Mouse (Mus musculus) liver, embryonic 15.5 days (tissue): ENCODE data around the gene Iqcf1. TPM values are rescaled to one million over a fixed set of nuclear protein-coding genes. Genes with fewer than 3 reads are reported as not detected.

Experiments used
- ATAC-seq: fragments of 200-750 bp; cut with Nextera tagmentation; 2 replicates; pipeline ENCODE4 v1.8.0; 2017; ENCODE audit warnings: moderate number of reproducible peaks, mild to moderate bottlenecking, moderate library complexity; ENCODE audit not compliant: insufficient read depth
- H3K27ac ChIP-seq: fragments of 300-500 bp; sonication (generic); replicated peaks from 2 replicates; pipeline ENCODE4 v1.5.1; 2015; ENCODE audit warnings: mild to moderate bottlenecking, inconsistent platforms
- H3K27me3 ChIP-seq: fragments of 300-500 bp; sonication (generic); 2 replicates; pipeline ENCODE4 v1.6.1; 2015; ENCODE audit warnings: mild to moderate bottlenecking, inconsistent platforms
- H3K36me3 ChIP-seq: fragments of 300-500 bp; sonication (generic); replicated peaks from 2 replicates; pipeline ENCODE4 v1.6.1; 2015; ENCODE audit warnings: moderate library complexity, mild to moderate bottlenecking, inconsistent platforms
- H3K4me1 ChIP-seq: fragments of 300-500 bp; sonication (generic); replicated peaks from 2 replicates; pipeline ENCODE4 v1.6.1; 2015; ENCODE audit warnings: inconsistent platforms
- H3K4me2 ChIP-seq: fragments of 300-500 bp; sonication (generic); 2 replicates; pipeline ENCODE4 v1.6.1; 2015; ENCODE audit warnings: moderate library complexity, mild to moderate bottlenecking, inconsistent platforms
- H3K4me3 ChIP-seq: fragments of 300-500 bp; sonication (generic); replicated peaks from 2 replicates; pipeline ENCODE4 v1.5.1; 2015; ENCODE audit warnings: mild to moderate bottlenecking, inconsistent platforms
- H3K9ac ChIP-seq: fragments of 300-500 bp; sonication (generic); 2 replicates; pipeline ENCODE4 v1.6.1; 2015; ENCODE audit warnings: moderate library complexity, mild to moderate bottlenecking, inconsistent platforms
- H3K9me3 ChIP-seq: fragments of 300-500 bp; sonication (generic); replicated peaks from 2 replicates; pipeline ENCODE4 v1.6.1; 2016; ENCODE audit warnings: inconsistent platforms
- WGBS: fragments of 180-500 bp; shearing (Covaris S2); methylation state at CpG from one replicate; pipeline ENCODE4 v1.1.7; 2015; ENCODE audit warnings: mixed read lengths; ENCODE audit not compliant: insufficient replicate concordance; 5-methylcytosine and 5-hydroxymethylcytosine counted together
- polyA plus RNA-seq: library from polyadenylated mRNA; unstranded; fragments of >200 nt; fragmentation: Nextera tagmentation; extraction: Ambion mirVana; gene quantifications from 2 replicates; pipeline ENCODE4 v1.2.1, GENCODE M21; 2015

Iqcf1 gene
- polyA plus RNA-seq, 1 experiment from 2014 or later = not detected

GRCm38 (mm10) chr9:106456325-106457162 lies 43.2 kb upstream of the Iqcf1 start:
- Histone ChIP-seq H3K4me2 (no peak overlapping the region), H3K4me1 (peaks cover 41% of the 10 kb centered on the region), H3K27me3 (peaks cover 42% of the 10 kb centered on the region), H3K4me3 (no peak overlapping the region), H3K27ac (no peak overlapping the region), H3K9me3 (no peaks in the 10 kb centered on the region), H3K9ac (no peak overlapping the region), H3K36me3 (no peaks in the 10 kb centered on the region; the same call in 1 of the 2 replicates)
- 58% methylated on average over 15 of the region's 15 CpGs for WGBS
- no peak for ATAC-seq

GRCm38 (mm10) chr9:106457163-106457559 lies 42.6 kb upstream of the Iqcf1 start:
- no peaks in the 10 kb centered on the region for H3K9me3 ChIP-seq
- H3K27ac ChIP-seq = no peak overlapping the region
- no peak for ATAC-seq
- H3K27me3 ChIP-seq = peaks cover 36% of the 10 kb centered on the region
- WGBS = 75% methylated on average over 9 of the region's 9 CpGs
- H3K4me2 ChIP-seq = no peak overlapping the region
- no peaks in the 10 kb centered on the region for H3K36me3 ChIP-seq
- no peak overlapping the region for H3K4me3 ChIP-seq
- peaks cover 35% of the 10 kb centered on the region for H3K4me1 ChIP-seq
- no peak overlapping the region for H3K9ac ChIP-seq

- no peak for ATAC-seq
- Histone ChIP-seq H3K4me2 (no peak overlapping the region), H3K9me3 (no peaks in the 10 kb centered on the region), H3K9ac (no peak overlapping the region), H3K36me3 (no peaks in the 10 kb centered on the region), H3K4me1 (peaks cover 27% of the 10 kb centered on the region), H3K4me3 (no peak overlapping the region), H3K27me3 (peaks cover 29% of the 10 kb centered on the region), H3K27ac (no peak overlapping the region)
- WGBS = 76% methylated on average over 5 of the region's 5 CpGs
Observed at GRCm38 (mm10) chr9:106457920-106458319, 41.8 kb upstream of the Iqcf1 start.

DNA sequence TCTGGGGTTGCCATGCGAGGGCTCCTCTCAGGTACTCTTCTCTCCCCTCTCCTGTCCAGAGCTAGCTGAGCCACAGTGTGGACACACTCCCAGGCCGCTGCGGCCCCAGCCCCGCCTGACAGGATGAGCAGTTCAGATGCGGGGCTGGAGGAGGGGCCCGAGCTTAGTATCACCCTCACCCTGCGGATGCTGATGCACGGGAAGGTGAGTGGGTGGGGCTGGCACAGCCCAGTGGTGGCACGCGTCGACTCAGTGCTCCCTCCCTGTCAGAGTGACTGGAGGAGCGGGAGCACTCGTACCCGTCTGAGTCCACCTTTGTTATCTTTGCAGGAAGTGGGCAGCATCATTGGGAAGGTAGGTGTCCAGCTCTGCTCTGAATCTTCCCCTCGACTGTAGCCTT lies 39.8 kb upstream of the Iqcf1 start:
- no peaks in the 10 kb centered on the region for H3K9me3 ChIP-seq
- H3K4me3 ChIP-seq = no peak overlapping the region
- no peaks in the 10 kb centered on the region for H3K36me3 ChIP-seq
- H3K27ac ChIP-seq = no peak overlapping the region
- peaks cover 12% of the 10 kb centered on the region for H3K4me1 ChIP-seq
- no peak overlapping the region for H3K4me2 ChIP-seq
- WGBS = 67% methylated on average over 15 of the region's 15 CpGs
- no peak for ATAC-seq
- no peak overlapping the region for H3K9ac ChIP-seq
- peaks cover 29% of the 10 kb centered on the region for H3K27me3 ChIP-seq

GRCm38 (mm10) chr9:106460401-106461025 lies 39.3 kb upstream of the Iqcf1 start:
- no peak for ATAC-seq
- Histone ChIP-seq H3K4me1 (peaks cover 6% of the 10 kb centered on the region), H3K27me3 (peaks cover 29% of the 10 kb centered on the region), H3K9me3 (no peaks in the 10 kb centered on the region), H3K9ac (no peak overlapping the region), H3K36me3 (no peaks in the 10 kb centered on the region), H3K4me3 (no peak overlapping the region), H3K4me2 (no peak overlapping the region), H3K27ac (no peak overlapping the region)
- 71% methylated on average over 18 of the region's 18 CpGs for WGBS

- no peak for ATAC-seq
- Histone ChIP-seq H3K4me1 (peaks cover 5% of the 10 kb centered on the region), H3K27me3 (peaks cover 32% of the 10 kb centered on the region), H3K9me3 (no peaks in the 10 kb centered on the region), H3K4me2 (no peak overlapping the region), H3K9ac (no peak overlapping the region), H3K36me3 (no peaks in the 10 kb centered on the region), H3K27ac (no peak overlapping the region), H3K4me3 (no peak overlapping the region)
- WGBS = 73% methylated on average over 9 of the region's 9 CpGs
Observed at GRCm38 (mm10) chr9:106461026-106461415, 38.7 kb upstream of the Iqcf1 start.

DNA sequence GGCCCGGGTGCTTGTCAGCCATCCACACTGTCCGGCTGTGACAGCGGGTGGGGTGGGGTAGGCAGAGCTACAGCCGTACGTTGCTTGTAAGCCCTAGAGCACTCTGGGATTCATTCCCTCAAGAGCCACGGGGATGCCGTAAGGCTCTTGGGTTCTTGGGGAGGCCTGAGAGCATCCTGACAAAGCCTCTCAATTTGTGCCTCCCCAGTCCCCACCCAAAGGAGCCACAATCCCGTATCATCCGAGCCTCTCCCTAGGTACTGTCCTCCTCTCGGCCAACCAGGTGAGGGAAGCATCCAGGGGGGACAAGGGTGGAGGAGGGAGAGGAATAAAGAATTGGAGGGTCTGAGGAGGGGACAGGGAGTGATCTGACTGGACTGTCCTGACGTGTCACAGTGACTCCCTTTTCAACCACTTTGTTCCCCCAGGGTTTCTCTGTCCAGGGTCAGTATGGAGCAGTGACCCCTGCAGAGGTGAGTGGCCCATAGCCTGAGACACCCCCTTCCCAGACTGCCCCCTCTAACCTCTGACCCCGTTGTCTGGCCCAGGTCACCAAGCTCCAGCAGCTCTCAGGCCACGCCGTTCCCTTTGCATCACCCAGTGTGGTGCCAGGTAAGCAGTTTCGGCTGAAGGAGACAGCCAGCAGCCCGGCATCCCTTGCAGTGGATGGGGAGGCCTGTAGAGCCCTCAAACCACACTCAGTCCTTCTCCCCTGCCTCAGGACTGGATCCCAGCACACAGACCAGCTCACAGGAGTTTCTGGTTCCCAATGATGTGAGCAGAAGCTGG lies 37.9 kb upstream of the Iqcf1 start:
- Histone ChIP-seq H3K4me2 (no peak overlapping the region), H3K4me3 (no peak overlapping the region), H3K9me3 (no peaks in the 10 kb centered on the region), H3K27me3 (peaks cover 39% of the 10 kb centered on the region), H3K36me3 (no peaks in the 10 kb centered on the region), H3K27ac (no peak overlapping the region), H3K4me1 (peaks cover 5% of the 10 kb centered on the region), H3K9ac (no peak overlapping the region)
- ATAC-seq = no peak
- WGBS = 66% methylated on average over 16 of the region's 16 CpGs

- Histone ChIP-seq H3K27ac (no peak overlapping the region), H3K9me3 (no peaks in the 10 kb centered on the region), H3K27me3 (peaks cover 43% of the 10 kb centered on the region), H3K9ac (no peak overlapping the region), H3K36me3 (no peaks in the 10 kb centered on the region), H3K4me2 (no peak overlapping the region), H3K4me1 (peaks cover 5% of the 10 kb centered on the region), H3K4me3 (no peak overlapping the region)
- ATAC-seq = no peak
- 80% methylated on average over 12 of the region's 12 CpGs for WGBS
Observed at GRCm38 (mm10) chr9:106462430-106462800, 37.4 kb upstream of the Iqcf1 start.

DNA sequence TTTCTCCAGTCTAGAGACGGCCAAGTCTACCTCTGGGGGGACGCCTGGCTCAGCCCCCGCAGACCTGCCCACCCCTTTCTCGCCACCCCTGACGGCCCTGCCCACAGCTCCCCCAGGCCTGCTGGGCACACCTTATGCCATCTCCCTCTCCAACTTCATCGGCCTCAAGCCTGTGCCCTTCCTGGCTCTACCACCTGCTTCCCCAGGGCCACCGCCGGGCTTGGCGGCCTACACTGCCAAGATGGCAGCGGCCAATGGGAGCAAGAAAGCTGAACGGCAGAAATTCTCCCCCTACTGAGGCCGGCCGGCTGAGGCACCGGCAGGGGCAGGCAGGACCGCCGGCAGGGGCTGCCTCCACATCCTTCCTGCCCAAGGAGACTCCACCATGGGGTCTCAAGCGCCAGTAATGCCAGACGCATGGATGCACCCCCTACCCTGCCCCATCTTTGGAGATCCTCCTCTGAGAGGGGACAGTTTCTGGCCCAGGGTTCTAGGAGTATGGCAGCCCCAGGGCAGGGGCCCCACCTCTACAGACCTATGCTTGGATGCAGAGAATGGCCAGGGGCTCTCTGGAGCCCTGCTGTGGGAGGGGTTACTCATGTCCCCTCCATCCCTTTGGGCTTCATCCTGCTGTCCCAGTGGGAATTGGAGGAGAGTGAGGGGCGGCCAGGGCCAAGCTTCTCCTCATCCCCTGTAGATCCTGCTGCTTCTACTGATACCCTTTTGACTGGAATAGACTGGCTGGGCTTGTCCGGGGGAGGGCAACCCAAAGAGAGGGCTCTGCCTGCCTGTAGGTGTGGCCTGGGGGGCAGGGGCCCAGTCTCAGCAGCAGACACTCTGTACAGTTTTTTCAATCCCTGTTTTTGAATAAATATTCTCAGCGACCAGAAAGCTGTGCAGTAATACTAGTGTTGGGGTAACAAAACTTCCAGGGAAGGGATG lies 36.4 kb upstream of the Iqcf1 start:
- H3K4me2 ChIP-seq = no peak overlapping the region
- H3K9me3 ChIP-seq = no peaks in the 10 kb centered on the region
- H3K27me3 ChIP-seq = peaks cover 43% of the 10 kb centered on the region
- H3K27ac ChIP-seq = no peak overlapping the region
- WGBS = 77% methylated on average over 21 of the region's 21 CpGs
- ATAC-seq = no peak
- no peak overlapping the region for H3K4me3 ChIP-seq
- no peak overlapping the region for H3K9ac ChIP-seq
- no peaks in the 10 kb centered on the region for H3K36me3 ChIP-seq
- H3K4me1 ChIP-seq = peaks cover 5% of the 10 kb centered on the region

DNA sequence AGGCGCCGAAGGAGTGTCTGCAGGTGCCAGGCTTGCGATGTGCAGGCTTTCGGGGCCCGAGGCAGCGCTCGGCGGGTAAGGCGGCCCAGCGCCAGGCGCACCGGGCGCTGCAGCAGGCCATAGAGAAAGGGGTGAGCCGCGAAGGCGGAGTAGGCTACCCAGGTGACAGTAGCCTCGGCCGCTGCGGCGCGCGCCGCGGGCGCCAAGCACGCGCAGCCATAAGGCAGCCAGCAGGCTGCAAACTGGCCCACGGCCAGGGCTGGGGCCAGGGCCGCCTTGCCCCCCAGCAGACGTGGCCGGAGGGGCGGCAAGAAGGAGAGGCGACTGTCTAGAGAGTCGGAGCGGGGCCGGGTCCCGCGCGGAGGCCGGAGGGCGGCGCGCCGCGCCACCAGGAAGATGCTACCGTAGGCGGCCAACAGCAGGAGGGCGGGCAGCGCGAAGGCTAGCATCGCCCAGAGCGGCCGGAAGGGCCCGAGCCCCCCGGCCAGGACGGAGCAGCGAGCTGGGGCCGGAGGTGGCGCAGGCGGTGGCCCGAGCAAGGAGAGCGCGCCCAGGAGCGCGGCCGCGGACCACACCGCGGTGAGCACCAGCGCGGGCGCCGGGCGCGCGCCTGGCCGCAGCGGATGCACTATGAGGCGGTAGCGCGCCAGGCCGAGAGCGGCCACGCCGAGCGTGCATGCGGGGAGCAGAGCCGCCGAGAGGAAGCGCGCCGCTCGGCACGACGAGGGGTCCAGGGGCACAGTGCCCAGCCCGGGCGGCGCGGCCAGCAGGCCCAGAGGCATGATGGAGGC lies 34.8 kb upstream of the Iqcf1 start:
- no peak overlapping the region for H3K27ac ChIP-seq
- ATAC-seq = peak; percentile 32
- H3K27me3 ChIP-seq = peaks cover 43% of the 10 kb centered on the region
- H3K4me3 ChIP-seq = peak overlapping the region; percentile 50
- peak overlapping the region; percentile 72 for H3K4me2 ChIP-seq
- no peaks in the 10 kb centered on the region for H3K9me3 ChIP-seq
- 3% methylated on average over 98 of the region's 99 CpGs for WGBS
- H3K9ac ChIP-seq = no peak overlapping the region
- H3K4me1 ChIP-seq = peaks cover 12% of the 10 kb centered on the region
- no peaks in the 10 kb centered on the region for H3K36me3 ChIP-seq
